Comparison of ENCODE assay signal across 8 mouse cellular contexts in the genomic region with DNA sequence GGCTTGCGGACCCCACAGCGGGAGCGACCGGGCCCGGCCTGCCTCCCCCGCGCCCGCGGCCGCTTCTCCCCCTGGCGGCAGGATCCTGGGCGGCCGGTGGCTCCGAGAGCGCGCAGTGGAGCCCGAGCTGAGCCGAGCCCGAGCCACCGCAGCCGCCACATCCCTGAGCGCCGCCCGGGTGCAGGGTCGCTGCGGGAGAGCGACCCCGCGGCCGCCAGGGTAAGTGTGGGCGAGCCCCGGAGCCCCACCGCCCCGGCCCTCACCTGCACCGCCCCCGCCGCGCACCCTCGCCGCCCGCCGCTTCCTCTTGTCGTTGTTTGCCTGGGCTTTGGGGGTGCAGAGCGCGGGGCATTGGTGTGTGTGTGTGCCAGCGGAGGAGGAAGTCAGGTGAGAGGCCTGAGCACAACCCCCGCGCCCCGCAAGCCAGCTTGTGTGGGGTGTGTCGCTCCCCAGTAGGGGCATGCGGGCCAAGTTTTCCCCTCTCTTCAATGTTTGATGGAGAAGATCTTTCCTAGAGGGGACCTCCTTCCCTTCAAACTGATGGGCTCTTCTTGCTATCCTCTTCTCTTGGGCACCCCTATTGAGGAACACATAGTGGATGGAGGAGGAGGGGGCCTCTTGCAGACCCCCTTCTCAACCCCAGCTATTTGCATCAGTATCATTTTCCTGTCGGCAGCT. TPM values are rescaled to one million over a fixed set of nuclear protein-coding genes. Genes with fewer than 3 reads are reported as not detected.
DNase-seq lines count a peak whose midpoint lies in the region; ATAC-seq lines count a peak whose summit lies in the region.

A gene (minus strand): TSS at position 391 of the 678 bp plus-strand sequence.

- WGBS in hindbrain, embryonic 14.5 days = under 1% methylated on average over 38 of the region's 52 CpGs

- H3K27ac ChIP-seq in hindbrain, embryonic 14.5 days = peak within 1 kb of the TSS; percentile 56; the same call in 1 of the 2 replicates

- H3K4me3 ChIP-seq in hindbrain, embryonic 14.5 days (replicated peaks; ENCODE audit: low read length) = peak within 1 kb of the TSS; percentile 78
- H3K4me3 ChIP-seq in megakaryocyte, embryonic 14.5 days (replicated peaks) = peak within 1 kb of the TSS; percentile 92

- H3K27me3 ChIP-seq in hindbrain, embryonic 14.5 days (ENCODE audit: control insufficient read depth, insufficient read depth, low read length) = peaks cover 33% of the 10 kb centered on the region
- H3K27me3 ChIP-seq in megakaryocyte, embryonic 14.5 days (replicated peaks) = peaks cover 67% of the 10 kb centered on the region

- intact Hi-C loops in left cerebral cortex, postnatal 25 days (cut with DNase I) = loop anchor here (5.0 to 10.0 kb wide), 3 partner anchors 129 to 622 kb away; no protein-coding TSS in a partner anchor

- DNase-seq in T-cell, adult 2 months (ENCODE audit: low spot score) = peak; percentile 93
- peak; percentile 69 to 71 for DNase-seq in cerebellum, postnatal 14 days
- peak in 1 of 2 experiments; percentile 17 for DNase-seq in gastrocnemius, adult 8-10 months (ENCODE audit: low spot score in 2 of 2)
- peak; percentile 70 for DNase-seq in hindbrain, embryonic 14.5 days (ENCODE audit: low spot score)
- DNase-seq in left cerebral cortex, postnatal 25 days (ENCODE audit: low spot score in 2 of 2) = peak; percentile 47 to 55
- peak; percentile 37 for DNase-seq in right cerebral cortex, adult 18-20 months
- peak; percentile 68 for DNase-seq in urinary bladder, postnatal 25 days (ENCODE audit: low spot score)

- H3K4me2 ChIP-seq in hindbrain, embryonic 14.5 days (replicated peaks) = peak within 1 kb of the TSS; percentile 100

- peaks cover 9% of the 10 kb centered on the region for H3K4me1 ChIP-seq in hindbrain, embryonic 14.5 days (replicated peaks; ENCODE audit: control insufficient read depth, insufficient read depth, low read length)
- H3K4me1 ChIP-seq in megakaryocyte, embryonic 14.5 days = peaks cover 22% of the 10 kb centered on the region

- peak within 1 kb of the TSS; percentile 74 for H3K9ac ChIP-seq in hindbrain, embryonic 14.5 days

- ATAC-seq in hindbrain, embryonic 14.5 days (ENCODE audit: low FRiP score) = peak; percentile 93

- no peaks in the 10 kb centered on the region for H3K9me3 ChIP-seq in hindbrain, embryonic 14.5 days (ENCODE audit: control insufficient read depth, low read length)
- H3K9me3 ChIP-seq in megakaryocyte, embryonic 14.5 days = no peaks in the 10 kb centered on the region

- no peaks in the 10 kb centered on the region for H3K36me3 ChIP-seq in hindbrain, embryonic 14.5 days (replicated peaks; ENCODE audit: control insufficient read depth, insufficient read depth)
- H3K36me3 ChIP-seq in megakaryocyte, embryonic 14.5 days (replicated peaks; ENCODE audit: low read length) = no peaks in the 10 kb centered on the region

RNA-seq across cellular contexts. Expression of the gene that starts here (rescaled TPM):
- total RNA-seq in gastrocnemius, adult 8-10 months (2022) = 100 to 1,000 TPM in 1 of 4 experiments, 10 to 100 TPM in 3; 69.8 to 101 (median 87.3) TPM
- polyA plus RNA-seq in hindbrain, embryonic 14.5 days (2014; fragmentation: Nextera tagmentation; extraction: Ambion mirVana) = 42.6 and 44.1 TPM in 2 replicates
- 100 to 1,000 TPM; 110 to 129 TPM for total RNA-seq in left cerebral cortex, postnatal 25 days (2021)
- polyA plus RNA-seq in megakaryocyte, embryonic 14.5 days (2012; ENCODE audit: insufficient read depth, low replicate concordance) = 0.46 and 0.52 TPM in 2 replicates

Comparison
In these comparisons a context has a peak if more than half of its experiments do, and no peak if none do; other contexts are left out.
1. RNA of the gene that starts here (polyA plus RNA-seq): 42.6 to 44.1 TPM in hindbrain, embryonic 14.5 days; 0.46 to 0.52 TPM in megakaryocyte, embryonic 14.5 days; every median in the first group is over 10 times any median in the second.